Mouse (Mus musculus): ENCODE measurements around the gene Slc9a1. TPM values are rescaled to one million over a fixed set of nuclear protein-coding genes. Genes with fewer than 3 reads are reported as not detected.
A peak's percentile ranks its signal among the peaks of the same experiment; 100 is the strongest.

The Slc9a1 gene
- polyA plus RNA-seq, 1 experiment from 2014 or later, result 10.1 TPM

DNA sequence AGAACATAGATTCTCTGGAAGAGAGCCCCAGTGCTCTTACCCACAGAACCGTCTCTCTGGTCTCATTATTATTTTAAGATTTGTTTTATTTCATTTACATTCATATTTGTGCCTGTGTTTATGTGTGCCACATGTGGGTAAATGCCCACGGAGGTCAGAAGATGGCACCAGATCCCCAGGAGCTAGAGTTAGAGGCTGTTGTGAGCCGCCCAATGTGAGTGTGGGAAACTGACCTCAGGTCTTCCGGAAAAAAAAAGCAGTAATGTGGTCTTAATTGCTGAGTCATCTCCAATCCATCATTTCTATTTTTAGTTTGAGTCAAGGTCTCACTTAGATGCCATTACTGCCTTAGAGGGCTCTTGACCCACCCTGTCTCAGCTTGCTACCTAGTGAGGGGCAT is 21.9 kb upstream of the Slc9a1 start:
- H3K4me3 ChIP-seq, result no peak overlapping the region
- H3K9ac ChIP-seq, result no peak overlapping the region
- no peaks in the 10 kb centered on the region for H3K27me3 ChIP-seq
- no peak overlapping the region for H3K4me2 ChIP-seq
- H3K4me1 ChIP-seq (replicated peaks), result no peaks in the 10 kb centered on the region
- ATAC-seq (ENCODE audit: low FRiP score, low read depth), result no peak
- no peaks in the 10 kb centered on the region for H3K9me3 ChIP-seq
- H3K36me3 ChIP-seq, result no peaks in the 10 kb centered on the region
- no peak overlapping the region for H3K27ac ChIP-seq (replicated peaks)
- WGBS, result 65% methylated on average over 4 of the region's 4 CpGs

DNA sequence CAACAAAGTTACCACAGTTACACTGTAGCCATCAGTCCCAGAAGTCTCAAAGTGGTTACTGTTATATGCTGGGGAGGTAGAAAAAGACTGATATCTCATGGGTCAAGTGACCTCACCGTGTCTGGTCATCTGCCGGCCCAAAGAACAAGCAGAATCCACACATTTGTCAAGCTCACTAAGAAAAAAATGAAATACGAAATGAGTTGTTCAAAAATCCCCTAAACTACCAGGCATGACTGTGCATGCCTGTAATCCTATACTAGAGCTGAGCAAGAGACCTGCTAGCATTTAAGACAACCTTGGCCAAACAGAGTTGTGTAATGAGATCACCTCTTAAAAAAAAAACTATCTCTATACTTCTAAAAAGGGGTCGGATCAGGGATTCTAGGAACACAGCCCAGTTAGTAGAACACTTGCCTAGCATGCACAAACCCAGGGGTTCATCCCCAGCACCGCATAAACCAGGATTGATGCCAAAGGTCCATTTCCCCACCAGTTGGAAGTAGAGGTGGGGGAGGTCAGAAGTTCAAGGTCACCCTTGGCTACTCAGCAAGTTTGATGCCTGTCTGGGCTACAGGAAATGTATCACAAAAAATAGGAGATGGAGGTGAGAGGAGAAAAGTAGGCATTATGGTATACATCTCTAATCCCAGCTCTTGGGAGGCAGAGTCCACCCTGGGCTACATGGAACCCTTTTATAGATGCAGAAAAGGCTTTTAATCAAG is 21.3 kb upstream of the Slc9a1 start:
- no peaks in the 10 kb centered on the region for H3K27me3 ChIP-seq
- WGBS, result 89% methylated on average over 5 of the region's 5 CpGs

DNA sequence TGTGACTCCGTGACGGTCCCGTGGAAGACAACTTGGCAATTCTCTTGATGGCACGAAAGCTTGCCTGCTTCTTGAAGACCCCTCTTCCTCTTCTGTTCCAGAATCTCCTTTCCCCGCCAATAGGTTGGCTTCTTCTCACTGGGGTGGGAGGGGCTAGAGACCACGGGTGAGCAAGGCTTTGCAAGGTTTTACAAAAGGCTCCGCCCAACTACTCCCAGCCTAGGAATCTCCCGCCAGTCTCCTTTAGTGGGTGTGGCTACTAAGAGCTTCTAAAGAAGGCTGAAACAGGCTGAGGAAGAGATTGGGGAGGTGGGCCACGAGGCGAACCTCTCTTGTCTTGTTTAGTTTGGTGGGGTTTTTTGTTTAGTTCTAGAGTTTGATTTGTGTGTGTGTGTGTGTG is 16.7 kb upstream of the Slc9a1 start:
- WGBS, result 71% methylated on average over 10 of the region's 10 CpGs
- no peaks in the 10 kb centered on the region for H3K27me3 ChIP-seq
- no peak for ATAC-seq (ENCODE audit: low FRiP score, low read depth)
- no peak overlapping the region for H3K27ac ChIP-seq (replicated peaks)
- no peaks in the 10 kb centered on the region for H3K36me3 ChIP-seq
- no peaks in the 10 kb centered on the region for H3K9me3 ChIP-seq
- no peak overlapping the region for H3K4me2 ChIP-seq
- no peaks in the 10 kb centered on the region for H3K4me1 ChIP-seq (replicated peaks)
- H3K4me3 ChIP-seq, result no peak overlapping the region
- no peak overlapping the region for H3K9ac ChIP-seq

More for the DNA sequence above, 21.3 kb upstream of the Slc9a1 start:
- H3K9ac ChIP-seq, result no peak overlapping the region
- H3K4me2 ChIP-seq, result no peak overlapping the region
- H3K36me3 ChIP-seq, result no peaks in the 10 kb centered on the region
- H3K4me3 ChIP-seq, result no peak overlapping the region
- no peak for ATAC-seq (ENCODE audit: low FRiP score, low read depth)
- no peak overlapping the region for H3K27ac ChIP-seq (replicated peaks)
- H3K4me1 ChIP-seq (replicated peaks), result no peaks in the 10 kb centered on the region
- H3K9me3 ChIP-seq, result no peaks in the 10 kb centered on the region

- 91% methylated on average over 23 of the region's 23 CpGs for WGBS
- no peak within 1 kb of the TSS for H3K27ac ChIP-seq (replicated peaks)
- H3K9me3 ChIP-seq, result no peaks in the 10 kb centered on the region
- H3K4me3 ChIP-seq, result no peak within 1 kb of the TSS
- H3K4me2 ChIP-seq, result no peak within 1 kb of the TSS
- ATAC-seq (ENCODE audit: low FRiP score, low read depth), result no peak
- H3K4me1 ChIP-seq (replicated peaks), result no peaks in the 10 kb centered on the region
- no peaks in the 10 kb centered on the region for H3K27me3 ChIP-seq
- H3K36me3 ChIP-seq, result no peaks in the 10 kb centered on the region
- no peak within 1 kb of the TSS for H3K9ac ChIP-seq
Measured at GRCm38 (mm10) chr4:133353367-133354365, 15.8 kb upstream of the Slc9a1 start, which contains the start of gene Wdtc1. TSS of gene Wdtc1 (minus strand) at chr4:133353481.

DNA sequence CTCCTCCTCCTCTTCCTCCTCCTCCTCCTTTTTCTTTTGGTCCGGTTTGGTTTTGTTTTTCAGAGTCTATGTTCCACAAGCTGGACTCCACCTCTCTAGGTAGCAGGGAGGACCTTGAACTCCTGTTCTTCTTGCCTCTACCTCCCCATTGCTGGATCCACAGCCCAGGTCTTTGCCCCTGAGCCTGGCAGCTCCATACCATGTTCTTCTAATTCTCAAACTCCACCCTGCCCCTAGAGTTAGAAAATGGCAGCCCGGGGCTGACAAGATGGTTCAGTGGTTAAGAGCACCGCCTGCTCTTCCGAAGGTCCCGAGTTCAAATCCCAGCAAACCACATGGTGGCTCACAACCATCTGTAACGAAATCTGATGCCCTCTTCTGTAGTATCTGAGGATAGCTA is 14.9 kb upstream of the Slc9a1 start:
- Histone ChIP-seq H3K27me3 (no peaks in the 10 kb centered on the region), H3K9me3 (no peaks in the 10 kb centered on the region), H3K4me3 (no peak overlapping the region), H3K4me2 (no peak overlapping the region), H3K36me3 (no peaks in the 10 kb centered on the region), H3K9ac (no peak overlapping the region), H3K4me1 (replicated peaks) (no peaks in the 10 kb centered on the region), H3K27ac (replicated peaks) (no peak overlapping the region)
- 91% methylated on average over 6 of the region's 6 CpGs for WGBS
- ATAC-seq (ENCODE audit: low FRiP score, low read depth), result no peak

GRCm38 (mm10) chr4:133370298-133371274 is 1.1 kb downstream of the Slc9a1 start:
- WGBS, result 70% methylated on average over 22 of the region's 22 CpGs
- H3K9ac ChIP-seq, result peak overlapping the region; percentile 93
- peak overlapping the region; percentile 69 for H3K4me2 ChIP-seq
- peak overlapping the region; percentile 85 for H3K4me3 ChIP-seq
- H3K9me3 ChIP-seq, result no peaks in the 10 kb centered on the region
- H3K4me1 ChIP-seq (replicated peaks), result peaks cover 51% of the 10 kb centered on the region
- no peak for ATAC-seq (ENCODE audit: low FRiP score, low read depth)
- H3K27ac ChIP-seq (replicated peaks), result peak overlapping the region; percentile 89
- no peaks in the 10 kb centered on the region for H3K27me3 ChIP-seq
- H3K36me3 ChIP-seq, result no peaks in the 10 kb centered on the region

DNA sequence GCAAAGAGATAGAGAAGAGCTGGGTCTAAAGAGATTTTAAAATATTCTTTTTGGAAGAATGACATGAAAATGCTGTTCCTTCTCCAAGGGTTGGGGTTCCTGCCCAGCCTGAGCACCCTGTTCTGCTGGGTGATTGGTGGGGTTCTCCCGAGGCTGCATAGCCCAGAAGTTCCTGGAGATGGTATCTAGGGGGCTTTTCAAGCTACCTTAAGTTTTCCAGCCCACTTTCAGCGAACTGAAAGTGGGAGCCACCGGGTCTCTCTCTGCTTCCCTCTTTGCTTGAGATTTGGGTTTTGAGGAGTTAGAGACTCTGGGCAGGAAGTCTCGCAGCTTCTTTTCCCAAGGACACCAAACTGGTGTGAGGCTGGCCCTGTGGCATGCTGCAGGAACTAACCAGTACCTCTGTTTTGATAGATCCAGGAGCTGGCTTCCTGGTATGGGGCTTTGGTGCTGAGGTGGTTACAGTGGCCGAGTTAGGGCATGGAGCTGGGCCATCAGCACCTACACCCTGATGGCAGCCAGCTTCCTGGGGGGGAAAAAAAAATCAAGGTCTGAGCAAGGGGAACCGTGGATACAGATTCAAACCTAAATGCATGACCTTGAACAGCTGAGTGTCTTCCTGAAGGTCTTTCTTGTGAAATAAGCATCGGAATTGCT is 2.2 kb downstream of the Slc9a1 start:
- peak overlapping the region; percentile 21; the same call in 1 of the 2 replicates for H3K9ac ChIP-seq
- H3K4me1 ChIP-seq (replicated peaks), result peaks cover 57% of the 10 kb centered on the region
- no peak for ATAC-seq (ENCODE audit: low FRiP score, low read depth)
- H3K9me3 ChIP-seq, result no peaks in the 10 kb centered on the region
- 78% methylated on average over 7 of the region's 7 CpGs for WGBS
- H3K27ac ChIP-seq (replicated peaks), result no peak overlapping the region
- no peaks in the 10 kb centered on the region for H3K36me3 ChIP-seq
- H3K4me2 ChIP-seq, result peak overlapping the region; percentile 69
- H3K4me3 ChIP-seq, result peak overlapping the region; percentile 85
- no peaks in the 10 kb centered on the region for H3K27me3 ChIP-seq

- Histone ChIP-seq H3K27me3 (no peaks in the 10 kb centered on the region), H3K27ac (replicated peaks) (no peak overlapping the region), H3K9me3 (no peaks in the 10 kb centered on the region), H3K9ac (no peak overlapping the region), H3K36me3 (no peaks in the 10 kb centered on the region), H3K4me3 (peak overlapping the region; percentile 85), H3K4me2 (peak overlapping the region; percentile 69), H3K4me1 (replicated peaks) (peaks cover 57% of the 10 kb centered on the region)
- ATAC-seq (ENCODE audit: low FRiP score, low read depth), result no peak
- 75% methylated on average over 6 of the region's 6 CpGs for whole genome bisulfite sequencing
Measured at GRCm38 (mm10) chr4:133372278-133372665, 2.8 kb downstream of the Slc9a1 start.

DNA sequence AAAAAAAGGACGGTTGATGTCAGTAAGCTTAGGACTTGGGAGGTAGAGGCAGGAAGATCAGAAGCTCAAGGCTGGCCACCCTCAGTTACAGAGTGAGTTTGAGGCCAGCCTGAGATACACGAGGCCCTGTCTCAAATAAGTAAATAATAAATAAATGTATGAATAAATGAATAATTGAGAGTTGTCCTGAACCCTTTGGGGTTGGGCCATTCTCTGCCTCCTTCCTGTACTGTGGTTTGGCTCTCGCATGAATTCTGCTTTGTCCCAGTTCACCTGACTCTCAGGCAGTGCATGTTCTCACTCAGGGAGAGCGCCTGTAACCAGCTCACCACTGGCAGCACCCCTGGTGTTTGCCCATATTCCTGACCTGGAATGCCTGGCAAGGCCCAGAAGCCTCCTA is 4.5 kb downstream of the Slc9a1 start:
- no peak for ATAC-seq (ENCODE audit: low FRiP score, low read depth)
- no peak overlapping the region for H3K27ac ChIP-seq (replicated peaks)
- H3K4me2 ChIP-seq, result no peak overlapping the region; the same call in 1 of the 2 replicates
- no peak overlapping the region for H3K9ac ChIP-seq
- H3K4me1 ChIP-seq (replicated peaks), result peaks cover 70% of the 10 kb centered on the region
- no peaks in the 10 kb centered on the region for H3K27me3 ChIP-seq
- H3K36me3 ChIP-seq, result no peaks in the 10 kb centered on the region
- H3K4me3 ChIP-seq, result no peak overlapping the region
- no peaks in the 10 kb centered on the region for H3K9me3 ChIP-seq
- WGBS, result 73% methylated on average over 4 of the region's 4 CpGs

- ATAC-seq (ENCODE audit: low FRiP score, low read depth), result no peak
- 43% methylated on average over 10 of the region's 10 CpGs for WGBS
Measured at GRCm38 (mm10) chr4:133375812-133376577, 6.5 kb downstream of the Slc9a1 start.

More at GRCm38 (mm10) chr4:133375812-133376577, 6.5 kb downstream of the Slc9a1 start:
- no peaks in the 10 kb centered on the region for H3K36me3 ChIP-seq
- H3K27me3 ChIP-seq, result no peaks in the 10 kb centered on the region
- H3K9me3 ChIP-seq, result no peaks in the 10 kb centered on the region
- no peak overlapping the region for H3K4me3 ChIP-seq
- no peak overlapping the region for H3K27ac ChIP-seq (replicated peaks)
- no peak overlapping the region for H3K9ac ChIP-seq
- no peak overlapping the region for H3K4me2 ChIP-seq
- H3K4me1 ChIP-seq (replicated peaks), result peaks cover 68% of the 10 kb centered on the region

All from hindbrain, embryonic 15.5 days (tissue).